Mouse (Mus musculus): ENCODE results near the gene Ppef2.

GRCm38 (mm10) chr5:92205706-92206105, 50.4 kb downstream of the Ppef2 start:
- TF ChIP-seq POLR2A (IDR thresholded peaks at IDR 0.05; ENCODE audit: insufficient read depth, low read length) (no peak), CTCF (IDR thresholded peaks at IDR 0.05; ENCODE audit: low read depth, low read length) (no peak)
